Mouse (Mus musculus) heart, embryonic 14.5 days (tissue): ENCODE measurements around the gene Padi1. TPM values are rescaled to one million over a fixed set of nuclear protein-coding genes. Genes with fewer than 3 reads are reported as not detected.

ENCODE experiments used
- ATAC-seq: fragments of 200-750 bp; cut with Nextera tagmentation; 2 replicates; pipeline ENCODE4 v1.8.0; 2017; ENCODE audit warnings: low read depth, moderate TSS enrichment; ENCODE audit not compliant: insufficient number of reproducible peaks, insufficient read depth, low FRiP score
- H3K27ac ChIP-seq, 2 experiments: fragments of 200-500 bp in 1 of 2; fragments of 300-500 bp in 1 of 2; sonication (generic) in 1 of 2; replicated peaks in 1 of 2; 2 replicates each; pipeline ENCODE4 v1.5.1; 2012 to 2014; ENCODE audit warnings: low read depth in 2 of 2, low read length in 2 of 2, control low read depth in 1 of 2, mild to moderate bottlenecking in 1 of 2, mixed read lengths in 1 of 2; ENCODE audit not compliant: control insufficient read depth in 1 of 2, insufficient read depth in 1 of 2
- H3K27me3 ChIP-seq: fragments of 300-500 bp; sonication (generic); 2 replicates; pipeline ENCODE4 v1.6.1; 2014; ENCODE audit warnings: mild to moderate bottlenecking, low read length, control low read depth; ENCODE audit not compliant: control insufficient read depth, insufficient read depth
- H3K36me3 ChIP-seq: fragments of 300-500 bp; sonication (generic); 2 replicates; pipeline ENCODE4 v1.6.1; 2014; ENCODE audit warnings: mild to moderate bottlenecking, control low read depth, low read length, mixed read lengths; ENCODE audit not compliant: control insufficient read depth, insufficient read depth
- H3K4me1 ChIP-seq, 2 experiments: fragments of 200-500 bp in 1 of 2; fragments of 300-500 bp in 1 of 2; sonication (generic) in 1 of 2; 2 replicates each; pipeline ENCODE4 v1.6.1; 2012 to 2014; ENCODE audit warnings: low read length in 2 of 2, control low read depth in 1 of 2, mixed read lengths in 1 of 2; ENCODE audit not compliant: control insufficient read depth in 2 of 2, insufficient read depth in 2 of 2
- H3K4me2 ChIP-seq: fragments of 300-500 bp; sonication (generic); 2 replicates; pipeline ENCODE4 v1.6.1; 2014; ENCODE audit warnings: mild to moderate bottlenecking, low read length
- H3K4me3 ChIP-seq, 2 experiments: fragments of 200-500 bp in 1 of 2; fragments of 300-500 bp in 1 of 2; sonication (generic) in 1 of 2; 2 replicates each; pipeline ENCODE4 v1.5.1; 2012 to 2014; ENCODE audit warnings: low read length in 2 of 2, mild to moderate bottlenecking in 2 of 2, control low read depth in 1 of 2, low read depth in 1 of 2, moderate library complexity in 1 of 2; ENCODE audit not compliant: control insufficient read depth in 1 of 2, insufficient read depth in 1 of 2
- H3K9ac ChIP-seq: fragments of 300-500 bp; sonication (generic); 2 replicates; pipeline ENCODE4 v1.6.1; 2014; ENCODE audit warnings: mild to moderate bottlenecking, low read length
- H3K9me3 ChIP-seq: fragments of 300-500 bp; sonication (generic); 2 replicates; pipeline ENCODE4 v1.6.1; 2016; ENCODE audit warnings: low read length, control low read depth; ENCODE audit not compliant: control insufficient read depth
- WGBS: fragments of 180-500 bp; shearing (Covaris S2); extraction: QIAGEN DNeasy Blood & Tissue Kit; methylation state at CpG from one replicate; pipeline ENCODE4 v1.1.7; 2014; 5-methylcytosine and 5-hydroxymethylcytosine counted together
- polyA plus RNA-seq: library from polyadenylated mRNA; unstranded; fragments of >200 nt; fragmentation: Nextera tagmentation; extraction: Ambion mirVana; gene quantifications from 2 replicates; pipeline ENCODE4 v1.2.1, GENCODE M21; 2014

The Padi1 gene
- polyA plus RNA-seq, 1 experiment from 2014 or later = 0.09 TPM

DNA sequence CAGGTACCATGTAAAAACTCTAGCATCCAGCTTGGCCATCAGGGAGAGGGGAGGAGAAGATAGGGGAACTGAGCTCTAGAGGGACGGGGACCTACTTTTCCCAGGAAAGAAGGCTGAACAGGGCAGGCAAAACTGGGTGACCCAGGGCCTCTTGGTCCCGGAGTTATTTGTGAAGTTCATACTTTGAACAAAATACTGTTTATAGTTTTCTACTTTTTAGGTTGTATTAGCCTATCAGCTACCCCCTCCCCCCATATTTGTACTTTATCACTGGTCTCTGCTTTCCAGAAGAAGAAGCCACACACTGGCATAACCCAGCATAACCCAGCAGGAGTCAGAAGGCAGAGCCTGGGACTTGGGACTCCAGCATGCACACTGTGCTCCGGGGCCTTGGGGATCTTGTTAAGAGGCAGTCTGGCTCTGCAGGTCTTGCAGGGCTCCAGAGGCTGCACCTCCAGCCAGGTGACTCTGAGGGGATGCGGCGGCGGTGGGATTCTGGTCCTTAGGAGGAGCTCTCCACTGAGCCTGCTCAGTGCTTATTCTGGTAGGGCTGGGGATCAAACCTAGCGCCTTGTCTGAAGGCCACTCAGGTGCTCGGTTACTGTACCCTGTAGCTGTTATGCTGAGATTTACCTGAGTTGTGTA is 35.6 kb upstream of the Padi1 start:
- H3K36me3 ChIP-seq = no peaks in the 10 kb centered on the region
- no peak overlapping the region for H3K9ac ChIP-seq
- H3K4me2 ChIP-seq = no peak overlapping the region
- WGBS = 80% methylated on average over 8 of the region's 8 CpGs
- no peaks in the 10 kb centered on the region for H3K27me3 ChIP-seq
- no peaks in the 10 kb centered on the region for H3K4me1 ChIP-seq
- peaks cover 9% of the 10 kb centered on the region for H3K9me3 ChIP-seq
- no peak overlapping the region for H3K4me3 ChIP-seq
- no peak for ATAC-seq
- H3K27ac ChIP-seq = no peak overlapping the region

DNA sequence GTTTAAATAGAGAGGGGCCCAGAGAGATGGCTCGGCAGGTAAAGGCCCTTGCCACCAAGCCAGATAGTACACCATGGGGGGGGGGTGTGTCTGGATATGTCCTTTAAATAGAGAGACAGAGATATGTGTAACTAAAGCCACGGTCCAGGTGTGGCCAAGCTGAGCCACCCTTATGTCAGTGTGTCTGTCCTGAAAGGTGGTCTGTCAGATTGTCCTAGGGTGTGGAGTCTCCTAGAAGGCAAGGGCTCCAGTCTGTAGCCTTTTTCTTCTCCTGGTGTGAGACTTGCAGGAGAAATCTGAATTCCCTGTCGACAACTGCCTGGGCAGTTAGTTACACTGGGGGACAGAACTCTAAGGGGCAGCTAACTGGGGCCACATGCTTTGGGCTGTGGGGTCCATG is 34.6 kb upstream of the Padi1 start:
- Histone ChIP-seq H3K4me2 (no peak overlapping the region), H3K27ac (no peak overlapping the region), H3K9me3 (peaks cover 9% of the 10 kb centered on the region), H3K4me3 (no peak overlapping the region), H3K9ac (no peak overlapping the region), H3K36me3 (no peaks in the 10 kb centered on the region), H3K27me3 (no peaks in the 10 kb centered on the region), H3K4me1 (no peaks in the 10 kb centered on the region)
- WGBS = 79% methylated on average over 3 of the region's 3 CpGs
- no peak for ATAC-seq

DNA sequence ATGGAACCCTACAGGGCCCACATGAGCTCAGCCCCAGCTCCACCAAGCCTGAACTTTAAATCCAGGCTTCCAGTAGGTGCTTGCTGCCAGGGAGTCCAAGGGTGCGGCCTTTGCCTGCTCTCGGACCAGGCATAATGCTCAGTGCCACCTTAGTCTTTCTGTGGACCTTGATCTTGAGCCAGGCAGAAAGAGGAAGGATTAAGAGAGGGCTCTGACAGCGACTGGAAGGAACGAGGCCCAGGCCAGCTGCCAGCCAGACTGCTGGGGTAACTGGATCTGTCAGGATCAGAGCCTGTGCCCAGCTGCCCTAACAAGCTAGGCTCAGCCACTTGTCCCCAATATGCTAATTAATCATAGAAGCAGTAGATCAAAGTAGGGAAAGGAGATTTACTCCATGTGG is 34.2 kb upstream of the Padi1 start:
- no peak overlapping the region for H3K27ac ChIP-seq
- no peak overlapping the region for H3K9ac ChIP-seq
- H3K4me3 ChIP-seq = no peak overlapping the region
- no peaks in the 10 kb centered on the region for H3K27me3 ChIP-seq
- H3K36me3 ChIP-seq = no peaks in the 10 kb centered on the region
- no peaks in the 10 kb centered on the region for H3K4me1 ChIP-seq
- no peak overlapping the region for H3K4me2 ChIP-seq
- no peak for ATAC-seq
- peaks cover 8% of the 10 kb centered on the region for H3K9me3 ChIP-seq
- WGBS = 70% methylated on average over 4 of the region's 4 CpGs

DNA sequence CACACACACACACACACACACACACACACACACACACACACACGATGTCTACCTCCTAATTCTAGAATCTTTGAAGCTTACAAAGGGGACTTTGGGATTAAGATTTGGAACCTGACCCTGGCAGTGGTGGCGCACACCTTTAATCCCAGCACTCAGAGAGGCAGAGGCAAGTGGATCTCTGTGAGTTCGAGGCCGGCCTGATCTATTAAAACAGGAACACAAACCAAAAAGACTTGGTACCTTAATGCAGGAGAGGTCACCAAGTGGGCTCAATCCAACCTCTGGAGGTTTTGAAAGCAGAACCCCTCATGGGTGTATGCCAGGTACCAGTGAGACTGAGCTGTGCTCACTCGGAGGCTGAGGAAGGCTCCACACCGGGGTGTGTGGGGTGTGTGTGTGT is 33.5 kb upstream of the Padi1 start:
- no peaks in the 10 kb centered on the region for H3K36me3 ChIP-seq
- 93% methylated on average over 6 of the region's 6 CpGs for WGBS
- H3K4me3 ChIP-seq = no peak overlapping the region
- peaks cover 8% of the 10 kb centered on the region for H3K9me3 ChIP-seq
- H3K9ac ChIP-seq = no peak overlapping the region
- H3K4me1 ChIP-seq = no peaks in the 10 kb centered on the region
- H3K27me3 ChIP-seq = no peaks in the 10 kb centered on the region
- ATAC-seq = no peak
- no peak overlapping the region for H3K27ac ChIP-seq
- H3K4me2 ChIP-seq = no peak overlapping the region

DNA sequence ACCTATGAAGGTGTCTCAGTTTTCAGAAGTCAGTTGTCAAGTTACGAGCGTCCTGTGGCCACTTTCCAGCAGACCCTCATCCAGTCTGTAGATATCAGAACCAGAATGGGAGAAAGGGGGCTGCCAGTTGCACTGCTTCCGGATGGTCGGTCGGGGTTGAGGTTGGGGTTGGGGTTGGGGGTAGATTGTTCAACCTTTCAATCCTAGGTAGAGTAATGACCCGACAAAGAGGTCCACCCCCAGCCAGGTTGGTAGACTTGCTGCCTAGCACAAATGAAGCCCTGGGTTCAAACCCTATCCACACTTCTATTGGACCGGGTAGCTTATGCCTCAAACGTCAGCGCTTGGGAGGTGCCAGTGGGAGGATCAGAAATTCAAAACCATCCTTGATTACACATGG is 33.1 kb upstream of the Padi1 start:
- no peaks in the 10 kb centered on the region for H3K27me3 ChIP-seq
- H3K4me1 ChIP-seq = no peaks in the 10 kb centered on the region
- WGBS = 88% methylated on average over 9 of the region's 9 CpGs
- no peak overlapping the region for H3K27ac ChIP-seq
- no peak overlapping the region for H3K4me2 ChIP-seq
- no peak overlapping the region for H3K4me3 ChIP-seq
- no peak overlapping the region for H3K9ac ChIP-seq
- H3K36me3 ChIP-seq = no peaks in the 10 kb centered on the region
- ATAC-seq = no peak
- peaks cover 12% of the 10 kb centered on the region for H3K9me3 ChIP-seq

DNA sequence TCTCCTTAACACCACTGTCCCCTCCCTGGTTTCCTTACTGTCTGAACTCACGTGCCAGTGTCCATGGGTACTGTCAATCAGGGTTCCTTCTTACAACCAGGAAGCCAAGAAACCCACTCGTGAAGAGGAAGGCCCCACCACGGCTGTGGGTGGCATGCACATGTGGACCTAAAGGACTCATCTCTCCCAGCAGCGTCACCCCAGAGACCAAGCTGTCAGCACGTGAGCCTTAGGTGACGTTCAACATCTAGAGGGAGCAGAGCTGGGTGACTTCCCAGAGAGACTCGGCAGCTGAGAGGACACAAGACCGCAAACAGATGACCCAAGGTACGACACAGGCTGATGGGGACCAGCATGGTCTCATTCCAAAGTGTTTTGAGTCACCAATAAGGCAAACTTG is 31.9 kb upstream of the Padi1 start:
- H3K27me3 ChIP-seq = no peaks in the 10 kb centered on the region
- no peak overlapping the region for H3K9ac ChIP-seq
- H3K4me3 ChIP-seq = no peak overlapping the region
- no peak overlapping the region for H3K27ac ChIP-seq
- no peaks in the 10 kb centered on the region for H3K4me1 ChIP-seq
- 58% methylated on average over 9 of the region's 9 CpGs for WGBS
- peaks cover 20% of the 10 kb centered on the region for H3K9me3 ChIP-seq
- H3K36me3 ChIP-seq = no peaks in the 10 kb centered on the region
- ATAC-seq = no peak
- H3K4me2 ChIP-seq = no peak overlapping the region

DNA sequence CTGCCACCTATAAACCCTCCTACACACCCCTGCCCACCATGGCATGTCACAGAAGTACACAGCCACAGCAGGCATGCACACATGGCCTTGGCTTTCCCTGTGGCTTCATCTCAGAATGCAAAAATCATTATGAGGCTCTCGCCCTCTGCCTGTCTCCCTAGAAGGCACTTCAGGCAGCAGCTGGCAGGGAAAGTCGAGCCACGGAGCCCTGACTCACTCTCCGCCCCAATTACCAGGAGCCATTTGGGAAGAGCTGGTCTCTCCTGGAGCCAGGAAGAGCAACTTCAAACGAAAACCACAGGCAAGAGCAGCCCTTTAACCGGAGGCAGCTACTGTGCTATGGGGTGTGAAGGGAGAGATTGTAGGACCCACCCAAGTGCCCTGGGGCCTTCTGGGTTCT is 31.1 kb upstream of the Padi1 start:
- H3K9me3 ChIP-seq = peaks cover 14% of the 10 kb centered on the region
- ATAC-seq = no peak
- no peaks in the 10 kb centered on the region for H3K4me1 ChIP-seq
- no peak overlapping the region for H3K4me2 ChIP-seq
- H3K36me3 ChIP-seq = no peaks in the 10 kb centered on the region
- H3K9ac ChIP-seq = no peak overlapping the region
- WGBS = 53% methylated on average over 6 of the region's 6 CpGs
- no peak overlapping the region for H3K27ac ChIP-seq
- H3K4me3 ChIP-seq = no peak overlapping the region
- H3K27me3 ChIP-seq = no peaks in the 10 kb centered on the region

DNA sequence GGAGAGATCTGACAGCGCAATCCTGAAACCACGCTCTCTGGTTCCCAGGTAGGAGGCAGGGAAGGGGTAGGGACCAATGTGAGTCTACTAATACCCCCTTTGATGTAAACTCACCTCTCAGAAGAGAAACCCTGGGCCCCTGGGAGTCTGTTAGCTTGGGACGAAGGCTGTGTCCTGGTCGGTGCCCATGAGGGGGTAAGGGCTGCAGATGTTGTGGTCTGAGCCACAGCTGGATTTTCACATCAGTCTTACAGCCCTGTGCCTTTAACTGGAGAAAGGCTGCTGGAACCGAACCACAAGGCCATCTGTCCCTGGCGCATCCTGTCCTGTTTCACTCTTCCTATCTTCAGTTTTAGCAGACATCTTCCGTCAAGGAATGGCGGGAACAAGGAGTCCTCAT is 30.6 kb upstream of the Padi1 start:
- ATAC-seq = no peak
- 73% methylated on average over 8 of the region's 8 CpGs for WGBS
- H3K9me3 ChIP-seq = peaks cover 14% of the 10 kb centered on the region
- H3K36me3 ChIP-seq = no peaks in the 10 kb centered on the region
- H3K9ac ChIP-seq = no peak overlapping the region
- H3K27me3 ChIP-seq = no peaks in the 10 kb centered on the region
- no peak overlapping the region for H3K4me2 ChIP-seq
- H3K4me3 ChIP-seq = no peak overlapping the region
- H3K4me1 ChIP-seq = no peaks in the 10 kb centered on the region
- no peak overlapping the region for H3K27ac ChIP-seq
